Mouse (Mus musculus): ENCODE data around the gene Ucn.

GRCm38 (mm10) chr5:31105814-31106335 lies 32.8 kb downstream of the Ucn start, which contains the start of gene Dnajc5g:
- TF ChIP-seq CTCF (IDR thresholded peaks at IDR 0.05) (no peak), EP300 (IDR thresholded peaks at IDR 0.05) (no peak)
